Comparison of ENCODE assay signal across 16 mouse cellular contexts in the genomic region with DNA sequence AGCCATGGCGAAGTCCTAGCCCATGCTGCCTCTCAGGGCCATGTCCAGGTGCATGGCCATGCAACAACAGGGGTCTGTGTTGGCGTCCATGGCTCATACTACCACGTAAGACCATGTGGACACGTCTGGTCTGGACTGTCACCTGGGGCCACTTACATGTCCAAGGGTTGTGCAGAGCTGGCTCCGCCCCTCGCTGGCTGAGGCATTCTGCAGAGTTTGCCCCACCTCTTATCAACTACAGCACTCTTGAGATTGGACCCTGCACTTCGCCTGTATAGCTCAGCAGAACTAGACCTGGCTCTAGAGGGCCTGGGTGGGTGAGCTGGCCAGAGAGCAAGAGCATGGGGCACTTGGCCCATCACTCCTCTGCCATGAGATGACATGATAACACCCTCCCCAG.
DNase-seq lines count a peak whose midpoint lies in the region; ATAC-seq and TF ChIP-seq lines count a peak whose summit lies in the region.
"Had no signal": no experiment of that assay in that cellular context is flagged by ENCODE, and none has a peak within 500 bp of the region (broad histone marks: within the 10 kb centered on the region; RNA-seq: fewer than 3 reads in every experiment).

No protein-coding gene starts in this region.

- DNase-seq in heart, postnatal 10 days = no peak
- DNase-seq in liver, embryonic 11.5 days (ENCODE audit: low spot score) = no peak
- no peak for DNase-seq in liver, postnatal 0 days
- DNase-seq in right cerebral cortex, postnatal 14 days = no peak
- no peak for DNase-seq in adrenal gland, postnatal 25 days
- DNase-seq: cerebellum, postnatal 14 days; gastrocnemius, adult 2 months; heart, adult 18-20 months; heart, postnatal 4 days; kidney, adult 9 months had no signal

- no peak for TF ChIP-seq CTCF in liver, postnatal 0 days (IDR thresholded peaks at IDR 0.05; ENCODE audit: low read depth)

- 78% methylated on average over 7 of the region's 7 CpGs for WGBS in heart, embryonic 14.5 days
- 87% methylated on average over 7 of the region's 7 CpGs for WGBS in liver, embryonic 11.5 days
- WGBS in liver, postnatal 0 days (ENCODE audit: insufficient replicate concordance) = 82% methylated on average over 7 of the region's 7 CpGs
- 95% methylated on average over 7 of the region's 7 CpGs for whole genome bisulfite sequencing in neural tube, embryonic 12.5 days
- WGBS in neural tube, embryonic 15.5 days = 94% methylated on average over 7 of the region's 7 CpGs

- H3K9me3 ChIP-seq in heart, embryonic 14.5 days (ENCODE audit: control insufficient read depth, low read length) = no peaks in the 10 kb centered on the region
- no peaks in the 10 kb centered on the region for H3K9me3 ChIP-seq in liver, embryonic 11.5 days (ENCODE audit: control insufficient read depth, low read length)
- no peaks in the 10 kb centered on the region for H3K9me3 ChIP-seq in liver, postnatal 0 days (ENCODE audit: low read length)
- no peaks in the 10 kb centered on the region for H3K9me3 ChIP-seq in neural tube, embryonic 12.5 days
- H3K9me3 ChIP-seq in neural tube, embryonic 15.5 days (replicated peaks) = no peaks in the 10 kb centered on the region
- H3K9me3 ChIP-seq: forebrain, embryonic 15.5 days had no signal

- H3K4me2 ChIP-seq in heart, embryonic 14.5 days (ENCODE audit: low read length) = no peak overlapping the region
- H3K4me2 ChIP-seq in liver, embryonic 11.5 days = no peak overlapping the region
- H3K4me2 ChIP-seq in liver, postnatal 0 days (ENCODE audit: low read depth, low read length) = no peak overlapping the region
- H3K4me2 ChIP-seq in neural tube, embryonic 12.5 days (replicated peaks) = no peak overlapping the region
- no peak overlapping the region for H3K4me2 ChIP-seq in neural tube, embryonic 15.5 days
- H3K4me2 ChIP-seq: forebrain, embryonic 15.5 days had no signal

- no peak overlapping the region for H3K27ac ChIP-seq in heart, embryonic 14.5 days (replicated peaks in 1 of 2; ENCODE audit: control insufficient read depth in 1 of 2, insufficient read depth in 1 of 2, low read depth in 2 of 2, low read length in 2 of 2)
- no peak overlapping the region for H3K27ac ChIP-seq in liver, embryonic 11.5 days (ENCODE audit: low read depth, low read length)
- no peak overlapping the region for H3K27ac ChIP-seq in liver, postnatal 0 days (ENCODE audit: low read depth)
- no peak overlapping the region for H3K27ac ChIP-seq in neural tube, embryonic 12.5 days
- H3K27ac ChIP-seq in neural tube, embryonic 15.5 days (replicated peaks) = no peak overlapping the region
- H3K27ac ChIP-seq: forebrain, embryonic 15.5 days; gastrocnemius, adult 2 months; layer of hippocampus, adult 2 months; macrophage had no signal

- no peak overlapping the region for H3K9ac ChIP-seq in heart, embryonic 14.5 days (ENCODE audit: low read length)
- no peak overlapping the region for H3K9ac ChIP-seq in liver, embryonic 11.5 days (ENCODE audit: low read depth, low read length)
- no peak overlapping the region for H3K9ac ChIP-seq in liver, postnatal 0 days (replicated peaks)
- no peak overlapping the region for H3K9ac ChIP-seq in neural tube, embryonic 12.5 days
- no peak overlapping the region for H3K9ac ChIP-seq in neural tube, embryonic 15.5 days (replicated peaks)
- H3K9ac ChIP-seq: forebrain, embryonic 15.5 days had no signal

- no peak for TF ChIP-seq EP300 in liver, postnatal 0 days (IDR thresholded peaks at IDR 0.05; ENCODE audit: low read depth)

- H3K4me1 ChIP-seq in heart, embryonic 14.5 days (ENCODE audit: control insufficient read depth in 2 of 2, insufficient read depth in 2 of 2, low read length in 2 of 2) = peaks cover 2 to 3% of the 10 kb centered on the region in 2 experiments; a peak in 1 of 4 replicates
- no peaks in the 10 kb centered on the region for H3K4me1 ChIP-seq in liver, embryonic 11.5 days (replicated peaks; ENCODE audit: control insufficient read depth, insufficient read depth, low read length)
- no peaks in the 10 kb centered on the region for H3K4me1 ChIP-seq in liver, postnatal 0 days (ENCODE audit: insufficient read depth)
- H3K4me1 ChIP-seq in neural tube, embryonic 12.5 days = no peaks in the 10 kb centered on the region
- H3K4me1 ChIP-seq in neural tube, embryonic 15.5 days = 0 out of 2 replicates have a peak, but pooled peaks cover 7% of the 10 kb centered on the region
- H3K4me1 ChIP-seq: forebrain, embryonic 15.5 days had no signal

- ATAC-seq in heart, embryonic 14.5 days (ENCODE audit: insufficient number of reproducible peaks, insufficient read depth, low FRiP score, low read depth) = 0 out of 2 replicates have a peak, but pooled peaks have one; percentile 35
- 0 out of 2 replicates have a peak, but pooled peaks have one; percentile 20 for ATAC-seq in liver, embryonic 11.5 days (replicated peaks; ENCODE audit: low FRiP score)
- ATAC-seq in liver, postnatal 0 days = no peak
- ATAC-seq in neural tube, embryonic 12.5 days (ENCODE audit: low FRiP score, low read depth) = 0 out of 2 replicates have a peak, but pooled peaks have one; percentile 44
- ATAC-seq in neural tube, embryonic 15.5 days (ENCODE audit: low FRiP score) = no peak

- intact Hi-C loops in heart, postnatal 10 days (cut with DNase I) = no loop called here

- H3K4me3 ChIP-seq in heart, embryonic 14.5 days (ENCODE audit: control insufficient read depth in 1 of 2, insufficient read depth in 1 of 2, low read depth in 1 of 2, low read length in 2 of 2) = no peak overlapping the region
- H3K4me3 ChIP-seq in liver, embryonic 11.5 days (ENCODE audit: low read depth, low read length) = no peak overlapping the region
- no peak overlapping the region for H3K4me3 ChIP-seq in liver, postnatal 0 days (ENCODE audit: low read depth, low read length)
- no peak overlapping the region for H3K4me3 ChIP-seq in neural tube, embryonic 12.5 days
- H3K4me3 ChIP-seq in neural tube, embryonic 15.5 days (replicated peaks) = no peak overlapping the region
- H3K4me3 ChIP-seq: forebrain, embryonic 15.5 days; gastrocnemius, adult 2 months; layer of hippocampus, adult 2 months had no signal

- H3K27me3 ChIP-seq in heart, embryonic 14.5 days (ENCODE audit: control insufficient read depth, insufficient read depth, low read length) = no peaks in the 10 kb centered on the region
- no peaks in the 10 kb centered on the region for H3K27me3 ChIP-seq in liver, embryonic 11.5 days (replicated peaks; ENCODE audit: control insufficient read depth, insufficient read depth, low read length)
- no peaks in the 10 kb centered on the region for H3K27me3 ChIP-seq in liver, postnatal 0 days (ENCODE audit: insufficient read depth, low read length)
- H3K27me3 ChIP-seq in neural tube, embryonic 12.5 days (replicated peaks) = no peaks in the 10 kb centered on the region
- H3K27me3 ChIP-seq in neural tube, embryonic 15.5 days (replicated peaks) = no peaks in the 10 kb centered on the region
- H3K27me3 ChIP-seq: forebrain, embryonic 15.5 days had no signal

- no peaks in the 10 kb centered on the region for H3K36me3 ChIP-seq in heart, embryonic 14.5 days (ENCODE audit: control insufficient read depth, insufficient read depth, low read length)
- no peaks in the 10 kb centered on the region for H3K36me3 ChIP-seq in liver, embryonic 11.5 days (ENCODE audit: control insufficient read depth, insufficient read depth, low read length)
- H3K36me3 ChIP-seq in liver, postnatal 0 days (replicated peaks; ENCODE audit: insufficient read depth, low read length) = no peaks in the 10 kb centered on the region
- no peaks in the 10 kb centered on the region for H3K36me3 ChIP-seq in neural tube, embryonic 12.5 days
- H3K36me3 ChIP-seq in neural tube, embryonic 15.5 days = no peaks in the 10 kb centered on the region
- H3K36me3 ChIP-seq: forebrain, embryonic 15.5 days had no signal

Comparison
In these comparisons a context has a peak if more than half of its experiments do, and no peak if none do; other contexts are left out.
1. ATAC-seq: peak in heart, embryonic 14.5 days (single experiment), liver, embryonic 11.5 days (single experiment) and neural tube, embryonic 12.5 days (single experiment); none in liver, postnatal 0 days (single experiment) and neural tube, embryonic 15.5 days (single experiment).